Mouse (Mus musculus): ENCODE data around the gene Kalrn.

DNA sequence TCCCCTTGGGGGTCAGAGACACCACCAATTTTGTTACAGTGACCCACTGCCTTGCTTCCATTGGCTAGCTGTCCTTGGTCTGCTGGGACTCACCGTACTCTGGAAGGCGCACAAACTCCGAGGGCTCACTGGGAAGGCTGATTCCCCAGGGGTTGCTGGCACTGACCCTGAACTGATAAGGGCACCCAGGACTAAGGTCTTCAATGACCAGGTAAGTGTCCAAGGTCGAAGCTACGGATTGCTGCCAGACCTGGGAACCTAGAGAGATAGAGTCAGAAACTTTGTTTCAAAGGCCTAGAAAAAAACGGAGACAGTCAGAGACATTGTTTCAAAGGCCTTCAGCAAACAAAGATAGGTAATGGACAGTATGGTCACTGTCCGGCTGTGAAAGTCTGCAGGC is 586.3 kb downstream of the Kalrn start:
- TF ChIP-seq EP300 (IDR thresholded peaks at IDR 0.05; ENCODE audit: low read depth) = no peak
- TF ChIP-seq CTCF (IDR thresholded peaks at IDR 0.05; ENCODE audit: low read depth) = no peak

Data from heart, postnatal 0 days (tissue).